Mouse (Mus musculus) cerebellum, adult 11 months (tissue): ENCODE results near the gene Tomm34.
"Not testable (repeated sequence)": the region's sequence is repeated elsewhere in the genome, so short reads cannot be mapped to it uniquely, and the experiment has no call there.

Source experiments
- DNase-seq: peaks from one replicate; pipeline ENCODE4 v3.0.0; 2022

Gene Tomm34

GRCm38 (mm10) chr2:164075088-164075487, 4.1 kb upstream of the Tomm34 start:
- DNase-seq, result no peak

- DNase-seq, result peak; percentile 96
Observed at GRCm38 (mm10) chr2:164073918-164074578, 3.1 kb upstream of the Tomm34 start.

DNA sequence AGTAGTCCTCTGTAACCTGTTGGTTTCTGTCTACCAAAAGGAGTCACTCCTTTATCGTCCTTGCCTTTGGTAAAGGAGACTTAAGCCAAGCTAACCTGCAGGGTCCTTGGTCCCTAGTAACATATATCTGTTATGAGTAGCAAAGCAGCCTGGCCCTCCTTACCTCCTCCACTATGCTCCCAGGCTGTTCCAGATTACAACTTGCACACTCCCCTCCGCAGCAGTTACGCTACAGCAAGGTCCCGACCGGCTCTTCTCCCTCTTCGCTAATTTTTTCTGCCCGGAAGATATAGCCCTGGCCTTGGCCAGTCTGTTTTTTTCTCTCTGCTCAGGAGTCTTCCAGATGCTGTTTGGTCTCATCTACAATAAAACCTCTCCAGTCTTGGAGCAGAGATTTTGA, 2.2 kb upstream of the Tomm34 start:
- DNase-seq, result no peak

DNA sequence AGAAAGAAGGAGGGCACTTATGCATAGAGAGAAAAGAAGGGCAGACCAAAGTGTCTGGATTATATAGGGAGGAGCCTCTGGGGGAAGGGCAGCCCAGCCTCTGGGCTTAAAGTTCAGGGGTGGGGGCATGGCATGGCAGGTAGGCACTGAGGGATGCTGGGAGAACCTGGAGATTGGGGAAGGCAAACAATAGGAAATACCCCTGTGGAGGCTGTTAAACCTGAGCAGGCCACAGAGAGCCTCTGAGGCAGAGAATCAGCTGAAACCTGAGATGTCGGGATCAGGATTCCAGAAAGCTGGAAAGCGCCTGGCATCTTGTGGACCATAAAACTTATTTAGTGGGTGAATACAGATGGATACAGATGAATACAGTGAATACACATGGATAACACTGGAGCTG, 1.1 kb upstream of the Tomm34 start:
- no peak for DNase-seq

- DNase-seq, result not testable (repeated sequence)
Observed at GRCm38 (mm10) chr2:164071437-164071820, 460 bp upstream of the Tomm34 start.

GRCm38 (mm10) chr2:164070142-164070764, 716 bp downstream of the Tomm34 start, which contains the start of gene Stk4:
Stk4 (plus strand) TSS chr2:164070322.
- no peak for DNase-seq

- no peak for DNase-seq
Observed at GRCm38 (mm10) chr2:164059634-164060235, 11.2 kb downstream of the Tomm34 start.

DNA sequence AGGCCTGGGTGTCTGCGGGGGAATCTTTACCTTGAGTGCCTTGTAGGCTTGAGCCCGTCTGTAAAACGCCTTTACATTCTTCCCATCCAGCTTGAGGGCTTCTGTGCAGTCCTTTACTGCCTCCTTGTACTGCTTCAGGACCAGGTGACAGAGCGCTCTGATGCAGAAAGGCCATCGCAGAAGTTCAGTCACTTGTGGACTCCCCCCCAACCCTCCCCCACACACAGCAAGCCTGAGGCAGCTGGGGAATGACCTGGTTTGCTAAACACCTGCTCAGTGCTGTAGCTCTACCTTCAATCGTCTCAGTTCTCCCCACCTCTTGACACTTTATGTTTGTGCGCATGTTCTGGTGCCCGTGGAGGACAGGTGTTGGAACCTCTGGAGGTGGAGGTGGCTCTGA, 16.3 kb downstream of the Tomm34 start:
- DNase-seq, result no peak

- peak; percentile 74 for DNase-seq
Observed at GRCm38 (mm10) chr2:164053767-164054166, 17.2 kb downstream of the Tomm34 start.

GRCm38 (mm10) chr2:164047197-164047690, 23.7 kb downstream of the Tomm34 start:
- peak; percentile 64 for DNase-seq

- DNase-seq, result no peak
Observed at GRCm38 (mm10) chr2:164041523-164041922, 29.4 kb downstream of the Tomm34 start.

- no peak for DNase-seq
Observed at GRCm38 (mm10) chr2:164040949-164041348, 30.0 kb downstream of the Tomm34 start.

DNA sequence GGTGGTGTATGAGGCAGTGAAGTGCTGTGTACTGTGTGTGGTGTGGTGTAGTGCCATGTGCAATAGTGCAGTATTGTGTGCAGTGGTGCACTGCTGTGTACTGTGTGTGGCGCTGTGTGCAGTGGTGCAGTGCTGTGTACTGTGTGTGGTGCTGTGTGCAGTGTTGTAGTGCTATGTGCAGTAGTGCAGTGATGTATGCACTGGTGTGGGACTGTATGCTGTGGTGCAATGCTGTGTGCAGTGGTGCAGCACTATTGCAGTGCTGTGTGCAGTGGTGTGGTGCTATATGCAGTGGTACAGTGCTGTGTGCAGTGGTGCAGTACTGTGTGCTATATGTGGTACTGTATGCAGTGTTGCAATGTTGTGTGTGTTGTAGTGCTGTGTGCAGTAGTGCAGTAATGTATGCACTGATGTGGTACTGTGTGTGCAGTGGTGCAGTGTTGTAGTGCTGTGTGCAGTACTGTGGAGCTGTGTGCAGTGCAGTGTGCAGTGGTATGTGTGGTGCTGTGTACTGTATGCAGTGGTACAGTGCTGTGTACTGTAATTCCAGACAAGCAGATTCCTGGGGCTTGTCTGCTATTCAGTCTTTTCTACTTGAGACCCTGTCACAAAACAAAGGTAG, 32.5 kb downstream of the Tomm34 start:
- no peak for DNase-seq

GRCm38 (mm10) chr2:164036520-164037019, 34.4 kb downstream of the Tomm34 start:
- no peak for DNase-seq

DNA sequence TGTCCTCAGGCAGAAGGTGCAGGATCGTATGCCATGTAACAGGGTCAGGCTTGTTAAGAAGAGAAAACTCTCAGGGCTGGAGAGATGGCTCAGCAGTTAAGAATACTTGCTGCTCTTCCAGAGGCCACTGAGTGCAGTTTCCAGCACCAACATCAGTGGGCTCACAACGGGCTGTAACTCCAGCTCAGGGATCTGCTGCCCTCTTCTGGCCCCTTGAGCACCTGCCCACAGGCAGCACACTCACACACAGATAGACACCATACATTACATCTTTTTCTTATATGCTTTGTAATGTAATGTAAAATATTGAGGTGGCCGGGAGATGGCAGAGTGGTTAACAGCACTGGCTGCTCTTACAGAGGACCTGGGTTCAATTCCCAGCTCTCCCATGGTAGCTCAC, 38.0 kb downstream of the Tomm34 start:
- no peak for DNase-seq

DNA sequence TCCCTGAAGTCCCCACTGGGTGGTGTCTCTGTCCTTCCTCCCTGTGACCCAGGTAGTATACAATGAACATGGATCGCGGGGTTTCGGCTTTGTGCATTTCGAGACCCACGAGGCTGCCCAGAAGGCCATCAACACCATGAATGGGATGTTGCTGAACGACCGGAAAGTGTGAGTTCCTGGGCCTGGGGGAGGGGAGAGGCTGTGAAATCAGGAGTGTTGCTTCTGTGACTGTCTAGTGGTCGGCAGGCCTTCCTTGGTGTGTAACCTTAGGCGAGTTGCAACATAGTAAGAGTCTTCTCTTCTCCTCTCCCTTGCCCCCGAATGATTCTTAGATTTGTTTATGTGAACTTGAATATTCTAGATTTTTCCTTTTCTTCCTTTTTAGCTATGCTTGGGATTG, 39.8 kb downstream of the Tomm34 start:
- DNase-seq, result no peak

- DNase-seq, result no peak
Observed at GRCm38 (mm10) chr2:164025150-164025549, 45.8 kb downstream of the Tomm34 start, which contains the start of gene Pabpc1l. Pabpc1l (plus strand) TSS chr2:164025450.

GRCm38 (mm10) chr2:164022104-164022503, 48.9 kb downstream of the Tomm34 start:
- no peak for DNase-seq

GRCm38 (mm10) chr2:164019943-164020342, 51.0 kb downstream of the Tomm34 start:
- no peak for DNase-seq

DNA sequence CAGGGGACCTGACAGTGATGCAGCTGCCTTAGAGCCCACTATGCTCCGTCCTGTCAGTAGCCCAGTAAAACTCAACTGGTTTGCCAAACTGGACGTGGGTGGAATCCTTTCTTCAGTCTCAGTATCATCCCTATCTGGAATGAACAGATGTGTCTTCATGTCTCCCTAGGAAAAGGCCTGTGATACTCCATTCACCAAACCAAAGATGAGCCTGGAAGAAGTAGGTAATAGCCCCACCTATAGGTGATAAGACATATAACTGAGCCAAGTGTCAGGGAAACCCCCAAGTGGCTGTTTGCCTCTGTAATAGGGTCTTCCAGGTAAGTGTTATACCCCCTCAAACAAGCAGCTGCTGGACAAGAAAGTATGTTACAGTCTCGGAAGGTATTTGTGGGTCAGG, 52.1 kb downstream of the Tomm34 start:
- DNase-seq, result no peak

- DNase-seq, result no peak
Observed at GRCm38 (mm10) chr2:164015304-164015703, 55.7 kb downstream of the Tomm34 start.

GRCm38 (mm10) chr2:164010944-164011343, 60.0 kb downstream of the Tomm34 start:
- no peak for DNase-seq

DNA sequence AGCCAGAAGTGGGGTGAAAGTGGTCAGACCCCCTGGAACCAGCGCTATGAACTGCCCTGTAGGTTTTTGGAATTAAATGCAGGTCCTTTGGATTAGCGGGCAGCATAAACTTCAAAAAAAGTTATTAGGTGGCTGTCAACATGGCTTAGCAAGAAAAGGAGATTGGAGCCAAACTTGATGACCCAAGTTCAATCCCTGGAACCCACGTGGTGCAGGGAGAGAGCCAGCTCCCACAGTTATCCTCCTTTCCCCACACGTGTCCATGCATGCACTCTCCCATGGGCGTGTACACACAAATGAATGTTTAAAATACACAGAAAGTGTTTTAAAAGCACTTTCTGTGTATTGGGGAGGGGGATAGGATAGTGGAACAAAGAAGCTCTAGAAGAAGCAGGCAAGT, 60.5 kb downstream of the Tomm34 start:
- DNase-seq, result no peak
